Mouse (Mus musculus) lung, postnatal 0 days (tissue): ENCODE results near the gene Pcid2. TPM values are rescaled to one million over a fixed set of nuclear protein-coding genes. Genes with fewer than 3 reads are reported as not detected.
"Not testable (repeated sequence)": the region's sequence is repeated elsewhere in the genome, so short reads cannot be mapped to it uniquely, and the experiment has no call there.

Experiments used
- ATAC-seq: fragments of 200-750 bp; cut with Nextera tagmentation; 2 replicates; pipeline ENCODE4 v1.8.0; 2017; ENCODE audit warnings: moderate library complexity
- DNase-seq: peaks from one replicate; pipeline ENCODE4 v3.0.0-alpha.2; 2016; ENCODE audit warnings: low spot score
- H3K27ac ChIP-seq: fragments of 300-500 bp; sonication (generic); 2 replicates; pipeline ENCODE4 v1.5.1; 2014; ENCODE audit warnings: antibody characterized with exemption, mild to moderate bottlenecking, low read length, mixed read lengths
- H3K27me3 ChIP-seq: fragments of 300-500 bp; sonication (generic); replicated peaks from 2 replicates; pipeline ENCODE4 v1.6.1; 2014; ENCODE audit warnings: low read length, mixed read lengths; ENCODE audit not compliant: insufficient read depth
- H3K36me3 ChIP-seq: fragments of 300-500 bp; sonication (generic); 2 replicates; pipeline ENCODE4 v1.6.1; 2014; ENCODE audit warnings: low read length, mixed read lengths; ENCODE audit not compliant: insufficient read depth
- H3K4me1 ChIP-seq: fragments of 300-500 bp; sonication (generic); 2 replicates; pipeline ENCODE4 v1.6.1; 2014; ENCODE audit warnings: antibody characterized with exemption, low read depth, low read length, mixed read lengths; ENCODE audit not compliant: insufficient read depth
- H3K4me2 ChIP-seq: fragments of 300-500 bp; sonication (generic); replicated peaks from 2 replicates; pipeline ENCODE4 v1.6.1; 2014; ENCODE audit warnings: low read depth, mild to moderate bottlenecking, low read length, moderate library complexity, mixed read lengths
- H3K4me3 ChIP-seq: fragments of 300-500 bp; sonication (generic); 2 replicates; pipeline ENCODE4 v1.5.1; 2014; ENCODE audit warnings: low read depth, low read length
- H3K9ac ChIP-seq: fragments of 300-500 bp; sonication (generic); replicated peaks from 2 replicates; pipeline ENCODE4 v1.6.1; 2014; ENCODE audit warnings: low read depth, mild to moderate bottlenecking
- H3K9me3 ChIP-seq: fragments of 300-500 bp; sonication (generic); 2 replicates; pipeline ENCODE4 v1.6.1; 2016; ENCODE audit warnings: low read length, mixed read lengths
- CTCF ChIP-seq: IDR thresholded peaks from 2 replicates; pipeline ENCODE4 v1.5.1; 2016; ENCODE audit warnings: antibody characterized with exemption, mild to moderate bottlenecking
- EP300 ChIP-seq: IDR thresholded peaks from 2 replicates; pipeline ENCODE4 v1.6.1; 2016; ENCODE audit warnings: antibody characterized with exemption, mild to moderate bottlenecking, control low read depth
- WGBS: fragments of 180-500 bp; shearing (Covaris S2); extraction: QIAGEN DNeasy Blood & Tissue Kit; methylation state at CpG from one replicate; pipeline ENCODE4 v1.1.7; 2014; 5-methylcytosine and 5-hydroxymethylcytosine counted together
- polyA plus RNA-seq: library from polyadenylated mRNA; unstranded; fragments of >200 nt; fragmentation: Nextera tagmentation; extraction: Ambion mirVana; gene quantifications from 2 replicates; pipeline ENCODE4 v1.2.1, GENCODE M21; 2015

The Pcid2 gene
- polyA plus RNA-seq, 1 experiment from 2014 or later: 18.0 TPM

GRCm38 (mm10) chr8:13141681-13142080 is 36.4 kb upstream of the Pcid2 start:
- H3K4me3 ChIP-seq: no peak overlapping the region
- 84% methylated on average over 5 of the region's 5 CpGs for WGBS
- H3K9ac ChIP-seq: no peak overlapping the region
- DNase-seq (no peak), ATAC-seq (no peak)
- H3K4me1 ChIP-seq: no peaks in the 10 kb centered on the region
- no peak overlapping the region for H3K27ac ChIP-seq
- no peaks in the 10 kb centered on the region for H3K9me3 ChIP-seq
- no peak overlapping the region for H3K4me2 ChIP-seq
- TF ChIP-seq CTCF (no peak), EP300 (no peak)
- no peaks in the 10 kb centered on the region for H3K27me3 ChIP-seq
- H3K36me3 ChIP-seq: peaks cover 82% of the 10 kb centered on the region

DNA sequence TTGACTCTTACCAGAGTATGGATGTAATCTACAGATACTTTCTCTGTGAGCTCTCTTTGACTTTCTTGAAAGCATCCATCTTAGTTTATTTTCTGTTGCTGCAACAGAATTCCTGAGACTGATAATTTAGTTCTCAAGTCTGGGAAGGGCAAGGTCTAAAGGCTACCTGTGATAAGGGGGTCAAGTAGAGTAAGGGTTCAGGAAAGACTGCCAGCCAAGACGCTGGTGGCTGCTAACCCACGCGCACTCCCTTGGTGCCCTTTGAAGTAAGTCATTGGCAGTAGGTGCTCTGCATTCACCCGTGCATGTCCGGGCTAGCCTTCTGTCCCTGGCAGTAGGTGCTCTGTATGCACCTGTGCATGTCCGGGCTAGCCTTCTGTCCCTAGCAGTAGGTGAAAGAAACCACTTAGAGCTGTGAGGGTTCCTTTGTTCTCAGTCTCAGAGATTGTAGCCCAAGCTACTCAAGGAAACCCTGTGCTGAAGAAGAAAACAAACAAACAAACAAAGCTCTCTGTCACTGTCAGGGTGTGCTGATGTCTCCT is 34.5 kb upstream of the Pcid2 start:
- Histone ChIP-seq H3K4me2 (no peak overlapping the region), H3K27ac (no peak overlapping the region), H3K4me1 (no peaks in the 10 kb centered on the region), H3K9me3 (no peaks in the 10 kb centered on the region), H3K36me3 (peaks cover 83% of the 10 kb centered on the region), H3K27me3 (no peaks in the 10 kb centered on the region), H3K4me3 (no peak overlapping the region), H3K9ac (no peak overlapping the region)
- 87% methylated on average over 6 of the region's 6 CpGs for WGBS
- DNase-seq: no peak
- TF ChIP-seq CTCF: no peak
- no peak for TF ChIP-seq EP300
- no peak for ATAC-seq

GRCm38 (mm10) chr8:13132220-13132619 is 27.0 kb upstream of the Pcid2 start:
- not testable (repeated sequence) for H3K9ac ChIP-seq, H3K27ac ChIP-seq, H3K4me1 ChIP-seq, H3K4me3 ChIP-seq, H3K27me3 ChIP-seq, H3K9me3 ChIP-seq, ATAC-seq, H3K4me2 ChIP-seq
- 67% methylated on average over 9 of the region's 9 CpGs for WGBS
- TF ChIP-seq CTCF: peak; percentile 66
- peaks cover 80% of the 10 kb centered on the region for H3K36me3 ChIP-seq
- DNase-seq: peak; percentile 43

GRCm38 (mm10) chr8:13124897-13125296 is 19.6 kb upstream of the Pcid2 start:
- 62% methylated on average over 8 of the region's 8 CpGs for WGBS
- ATAC-seq (peak; percentile 81), DNase-seq (peak; percentile 57)
- peak overlapping the region; percentile 7; the same call in 1 of the 2 replicates for H3K27ac ChIP-seq
- H3K27me3 ChIP-seq: no peaks in the 10 kb centered on the region
- TF ChIP-seq CTCF: no peak
- TF ChIP-seq EP300: no peak
- H3K9me3 ChIP-seq: no peaks in the 10 kb centered on the region
- H3K4me1 ChIP-seq: no peaks in the 10 kb centered on the region
- H3K9ac ChIP-seq: no peak overlapping the region
- H3K4me3 ChIP-seq: no peak overlapping the region
- H3K4me2 ChIP-seq: no peak overlapping the region
- peaks cover 46% of the 10 kb centered on the region for H3K36me3 ChIP-seq

GRCm38 (mm10) chr8:13122887-13123421 is 17.7 kb upstream of the Pcid2 start:
- no peak overlapping the region for H3K27ac ChIP-seq
- no peak for ATAC-seq
- H3K9me3 ChIP-seq: no peaks in the 10 kb centered on the region
- no peaks in the 10 kb centered on the region for H3K27me3 ChIP-seq
- H3K36me3 ChIP-seq: peaks cover 29% of the 10 kb centered on the region
- TF ChIP-seq CTCF (no peak), EP300 (no peak)
- H3K4me1 ChIP-seq: no peaks in the 10 kb centered on the region
- DNase-seq: no peak
- WGBS: 89% methylated on average over 7 of the region's 7 CpGs
- H3K4me2 ChIP-seq: no peak overlapping the region
- no peak overlapping the region for H3K4me3 ChIP-seq
- no peak overlapping the region for H3K9ac ChIP-seq

GRCm38 (mm10) chr8:13120882-13121665 is 15.8 kb upstream of the Pcid2 start:
- TF ChIP-seq EP300 (no peak), CTCF (no peak)
- Histone ChIP-seq H3K27ac (no peak overlapping the region), H3K4me2 (no peak overlapping the region), H3K36me3 (peaks cover 10% of the 10 kb centered on the region; the same call in 1 of the 2 replicates), H3K9me3 (no peaks in the 10 kb centered on the region), H3K9ac (no peak overlapping the region), H3K27me3 (no peaks in the 10 kb centered on the region), H3K4me1 (no peaks in the 10 kb centered on the region), H3K4me3 (no peak overlapping the region)
- 75% methylated on average over 7 of the region's 7 CpGs for WGBS
- no peak for DNase-seq
- ATAC-seq: no peak
